Comparison of ENCODE assay signal across 11 mouse cellular contexts in genomic region chr5:142178164-142178563, GRCm38 (mm10).
A peak's percentile ranks its signal among the peaks of the same experiment; 100 is the strongest.
DNase-seq lines count a peak whose midpoint lies in the region; ATAC-seq and TF ChIP-seq lines count a peak whose summit lies in the region.
"Had no signal": no experiment of that assay in that cellular context is flagged by ENCODE, and none has a peak within 500 bp of the region (broad histone marks: within the 10 kb centered on the region; RNA-seq: fewer than 3 reads in every experiment).

No protein-coding gene starts in this region.

- H3K9ac ChIP-seq in forebrain, postnatal 0 days = no peak overlapping the region
- H3K9ac ChIP-seq in midbrain, embryonic 15.5 days = no peak overlapping the region

- TF ChIP-seq POLR2A in brain, embryonic 14.5 days (IDR thresholded peaks at IDR 0.05; ENCODE audit: borderline replicate concordance, extremely low read depth, insufficient read depth, insufficient read length, poor library complexity, severe bottlenecking) = no peak

- H3K36me3 ChIP-seq in forebrain, postnatal 0 days (ENCODE audit: insufficient read depth) = 0 out of 2 replicates have a peak, but pooled peaks cover 4% of the 10 kb centered on the region
- H3K36me3 ChIP-seq in midbrain, embryonic 15.5 days (replicated peaks) = no peaks in the 10 kb centered on the region

- no peak overlapping the region for H3K4me2 ChIP-seq in forebrain, postnatal 0 days (ENCODE audit: low read depth)
- no peak overlapping the region for H3K4me2 ChIP-seq in midbrain, embryonic 15.5 days
- H3K4me2 ChIP-seq: heart, embryonic 11.5 days had no signal

- H3K9me3 ChIP-seq in forebrain, postnatal 0 days (ENCODE audit: low read length) = no peaks in the 10 kb centered on the region
- no peaks in the 10 kb centered on the region for H3K9me3 ChIP-seq in midbrain, embryonic 15.5 days

- no peaks in the 10 kb centered on the region for H3K27me3 ChIP-seq in forebrain, postnatal 0 days (ENCODE audit: insufficient read depth, low read length)
- H3K27me3 ChIP-seq in midbrain, embryonic 15.5 days (replicated peaks) = peaks cover 11% of the 10 kb centered on the region; the same call in 1 of the 2 replicates

- 0 out of 2 replicates have a peak, but pooled peaks cover 7% of the 10 kb centered on the region for H3K4me1 ChIP-seq in forebrain, postnatal 0 days (ENCODE audit: insufficient read depth)
- H3K4me1 ChIP-seq in midbrain, embryonic 15.5 days = peaks cover 23% of the 10 kb centered on the region

- ATAC-seq in forebrain, postnatal 0 days = peak; percentile 54
- ATAC-seq in midbrain, embryonic 15.5 days (replicated peaks) = no peak
- no peak for ATAC-seq in megakaryocyte, adult 5-6 weeks (ENCODE audit: poor library complexity, severe bottlenecking)
- ATAC-seq in monocyte, adult 5-6 weeks (replicated peaks; ENCODE audit: insufficient number of reproducible peaks, low FRiP score, low TSS enrichment, poor library complexity, severe bottlenecking) = no peak
- ATAC-seq: intestine, embryonic 16.5 days had no signal

- H3K27ac ChIP-seq in forebrain, postnatal 0 days (ENCODE audit: low read depth, low read length) = peak overlapping the region; percentile 54
- H3K27ac ChIP-seq in midbrain, embryonic 15.5 days = peak overlapping the region; percentile 22; the same call in 1 of the 2 replicates

- H3K4me3 ChIP-seq in forebrain, postnatal 0 days (ENCODE audit: low read depth, low read length) = no peak overlapping the region
- no peak overlapping the region for H3K4me3 ChIP-seq in midbrain, embryonic 15.5 days

- DNase-seq in brain, embryonic 14.5 days (ENCODE audit: low read depth) = peak; percentile 44
- peak; percentile 26 for DNase-seq in forebrain, postnatal 0 days
- peak; percentile 7 to 9 for DNase-seq in layer of hippocampus, adult 8-10 months (ENCODE audit: low spot score in 2 of 2)
- DNase-seq in heart, adult 9 months (ENCODE audit: low spot score in 2 of 2) = no peak
- DNase-seq in heart, adult 11 months = no peak
- DNase-seq: lung, adult 18-20 months had no signal

- TF ChIP-seq CTCF in brain, embryonic 14.5 days (IDR thresholded peaks at IDR 0.05; ENCODE audit: borderline replicate concordance, extremely low read depth, insufficient read depth, insufficient read length) = no peak
- no peak for TF ChIP-seq CTCF in forebrain, postnatal 0 days (IDR thresholded peaks at IDR 0.05; ENCODE audit: low read depth)

- WGBS in forebrain, postnatal 0 days = 40% methylated on average over 8 of the region's 8 CpGs
- WGBS in midbrain, embryonic 15.5 days = 36% methylated on average over 8 of the region's 8 CpGs

Comparison
In these comparisons a context has a peak if more than half of its experiments do, and no peak if none do; other contexts are left out.
1. DNase-seq: peak in brain, embryonic 14.5 days (single experiment), forebrain, postnatal 0 days (single experiment) and layer of hippocampus, adult 8-10 months (2 of 2); none in heart, adult 9 months (0 of 2) and heart, adult 11 months (single experiment).